Mouse (Mus musculus) hematopoietic stem cell, adult 5-6 weeks (primary cell): ENCODE results near the gene Spred1. TPM values are rescaled to one million over a fixed set of nuclear protein-coding genes. Genes with fewer than 3 reads are reported as not detected.

ENCODE experiments used
- ATAC-seq, 2 experiments: fragments of 125-278 bp in 1 of 2; replicated peaks in 1 of 2; 2 replicates each; pipeline ENCODE4 v1.8.0; 2016 to 2017; ENCODE audit warnings: inconsistent platforms in 2 of 2, mild to moderate bottlenecking in 2 of 2, moderate number of reproducible peaks in 2 of 2, low read depth in 1 of 2, moderate TSS enrichment in 1 of 2; ENCODE audit not compliant: low FRiP score in 2 of 2, poor library complexity in 2 of 2, severe bottlenecking in 2 of 2, insufficient read depth in 1 of 2, low TSS enrichment in 1 of 2
- total RNA-seq: library from RNA; stranded (forward); fragments of 172-1452, 232-1000 nt; gene quantifications from 2 replicates; pipeline ENCODE4 v1.2.3, GENCODE M21; 2017

Spred1 gene
- total RNA-seq = 57.6 and 58.6 TPM in 2 replicates

- no peak for ATAC-seq
Observed at GRCm38 (mm10) chr2:117121212-117121983, at the start of gene Spred1. Gene Spred1 (plus strand): TSS chr2:117121374.

- no peak for ATAC-seq
Observed at GRCm38 (mm10) chr2:117071596-117071995, 49.6 kb upstream of the Spred1 start.

- no peak for ATAC-seq
Observed at GRCm38 (mm10) chr2:117078711-117079110, 42.5 kb upstream of the Spred1 start.

DNA sequence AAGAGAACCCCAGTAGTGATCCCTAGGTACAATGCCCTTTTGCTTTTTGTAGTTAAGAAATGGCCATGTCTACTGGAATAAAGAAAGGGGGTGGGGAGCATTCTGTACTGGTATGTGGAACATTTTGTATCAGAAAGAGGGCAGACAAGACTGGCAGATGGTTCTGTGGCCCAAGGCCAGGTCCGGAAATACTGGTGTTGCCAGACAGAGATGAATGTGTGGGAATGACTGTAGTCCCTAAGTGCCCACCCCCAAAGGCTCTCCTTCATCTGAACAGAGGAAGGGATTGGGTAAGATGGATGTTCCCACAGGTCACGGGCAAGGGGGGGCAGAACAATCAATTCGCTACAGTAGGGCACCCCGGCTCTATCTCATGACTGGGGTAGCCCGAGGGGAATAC lies 41.6 kb upstream of the Spred1 start:
- ATAC-seq = no peak

- ATAC-seq = no peak
Observed at GRCm38 (mm10) chr2:117086002-117086765, 35.0 kb upstream of the Spred1 start.

GRCm38 (mm10) chr2:117086766-117087457 lies 34.3 kb upstream of the Spred1 start:
- ATAC-seq = no peak

DNA sequence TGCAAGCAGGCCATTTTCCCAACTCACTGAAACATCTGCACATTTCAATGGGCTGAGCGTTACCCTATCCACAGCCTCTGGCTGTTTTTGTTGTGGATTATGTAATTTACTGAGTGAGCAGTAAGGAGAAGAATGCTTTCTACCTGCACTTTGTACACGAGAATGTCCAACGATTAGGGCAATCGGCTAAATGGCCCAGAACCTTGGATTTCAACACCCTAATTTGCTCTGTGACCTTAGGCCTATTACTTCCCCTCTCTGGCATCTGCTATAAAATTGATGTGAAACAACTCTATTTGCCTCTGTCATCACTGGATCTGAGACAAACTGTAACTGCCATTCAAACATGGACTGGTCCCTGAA lies 33.7 kb upstream of the Spred1 start:
- ATAC-seq = no peak

DNA sequence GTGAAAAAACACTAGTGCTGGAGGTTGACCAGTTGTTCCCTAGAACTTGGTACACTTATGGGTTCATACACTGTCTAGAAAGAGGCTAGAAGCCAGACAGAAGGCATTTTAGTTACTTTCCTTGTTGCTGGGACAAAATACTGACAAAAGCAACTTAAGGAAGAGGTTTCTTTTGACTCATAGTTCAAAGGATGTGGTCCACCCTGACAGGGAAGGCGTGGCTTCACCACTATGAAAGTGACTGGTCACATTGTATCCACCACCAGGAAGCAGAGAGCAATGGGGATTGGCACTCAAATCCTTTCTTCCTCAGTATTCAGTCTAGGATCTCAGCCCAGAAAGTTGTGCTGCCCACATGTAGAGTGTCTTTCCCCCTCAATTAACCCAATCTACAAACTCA lies 31.7 kb upstream of the Spred1 start:
- ATAC-seq = 0 out of 4 replicates have a peak, but pooled peaks of 1 of the 2 experiments have one; percentile 33

- no peak for ATAC-seq
Observed at GRCm38 (mm10) chr2:117090061-117090460, 31.1 kb upstream of the Spred1 start.

DNA sequence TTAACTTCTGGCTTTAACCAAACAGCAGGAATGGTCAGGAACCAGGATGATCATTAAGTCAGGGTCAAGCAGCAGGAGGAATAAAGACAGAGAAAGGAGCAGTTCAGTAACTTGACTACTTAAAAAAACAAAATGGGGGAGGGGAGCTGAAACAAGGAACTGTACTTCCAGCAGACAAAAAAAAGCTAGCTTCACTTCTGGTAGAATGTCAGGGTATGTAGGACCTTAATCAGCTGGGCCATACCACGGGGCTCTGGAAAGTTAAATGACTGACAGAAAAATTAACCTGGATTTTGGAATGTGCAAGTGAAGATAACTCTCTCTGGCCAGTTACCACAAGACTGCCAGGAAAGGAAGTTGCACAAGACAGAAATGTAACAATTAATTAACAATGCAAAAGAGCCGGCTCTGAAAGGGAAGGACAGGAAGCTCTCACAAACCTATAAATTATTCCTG lies 28.2 kb upstream of the Spred1 start:
- peak; percentile 54 to 57; a peak in 2 of 4 replicates for ATAC-seq

DNA sequence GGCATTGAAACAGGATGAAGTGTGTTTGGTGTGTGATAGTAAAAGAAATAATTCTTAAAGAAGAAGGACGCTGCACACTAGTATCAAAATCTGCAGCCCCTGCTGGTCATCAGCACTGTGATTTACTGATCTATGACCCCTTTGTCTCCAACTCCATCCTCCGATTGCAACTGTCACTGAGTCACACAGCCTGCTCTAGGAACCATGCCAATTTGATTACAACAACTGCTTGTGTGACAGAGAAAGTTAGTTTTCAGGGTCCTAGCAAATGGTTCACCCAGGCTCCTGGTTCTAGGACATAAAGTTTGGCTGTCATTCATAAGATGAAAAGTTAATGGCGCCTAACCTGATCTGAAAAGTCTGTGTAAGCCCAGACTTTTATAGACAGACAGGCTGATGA lies 25.7 kb upstream of the Spred1 start:
- no peak for ATAC-seq

DNA sequence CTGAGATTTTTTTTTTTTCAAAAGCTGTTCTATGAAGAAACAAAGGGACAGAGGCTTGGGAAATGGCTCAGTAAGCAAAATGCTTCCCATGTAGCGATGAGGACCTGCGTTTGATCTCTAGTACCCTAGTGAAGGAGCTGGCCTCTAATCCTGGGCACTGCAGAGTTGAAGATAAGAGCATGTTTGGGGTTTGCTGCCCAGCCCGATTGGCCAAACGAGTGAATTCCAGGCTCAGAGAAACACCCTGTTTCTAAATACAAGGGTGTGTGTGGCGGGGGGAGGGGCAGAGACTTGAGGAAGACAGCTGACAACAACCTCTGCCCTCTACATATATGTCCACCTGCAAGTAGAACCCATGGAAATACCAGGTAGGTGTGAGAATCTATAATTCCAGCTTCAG lies 23.9 kb upstream of the Spred1 start:
- no peak for ATAC-seq

DNA sequence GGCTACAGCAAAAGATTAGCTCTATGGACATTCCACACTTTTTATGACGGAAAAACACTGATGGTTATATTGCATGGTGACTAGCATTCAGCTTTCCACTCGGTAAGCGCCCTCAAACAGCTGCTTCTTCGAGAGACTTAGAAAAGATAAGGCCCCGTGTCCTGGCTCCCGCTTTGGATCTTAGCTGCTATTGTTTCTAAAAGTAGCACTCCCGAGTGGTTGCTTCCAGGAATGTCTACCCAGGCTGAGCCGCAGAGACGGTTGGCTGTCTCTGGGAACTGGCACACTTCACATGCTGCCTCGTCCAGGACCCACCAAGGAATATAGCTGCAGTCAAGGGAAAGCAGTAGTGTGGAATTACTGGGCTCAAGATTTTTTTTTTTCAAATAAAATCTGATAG lies 21.9 kb upstream of the Spred1 start:
- no peak for ATAC-seq

DNA sequence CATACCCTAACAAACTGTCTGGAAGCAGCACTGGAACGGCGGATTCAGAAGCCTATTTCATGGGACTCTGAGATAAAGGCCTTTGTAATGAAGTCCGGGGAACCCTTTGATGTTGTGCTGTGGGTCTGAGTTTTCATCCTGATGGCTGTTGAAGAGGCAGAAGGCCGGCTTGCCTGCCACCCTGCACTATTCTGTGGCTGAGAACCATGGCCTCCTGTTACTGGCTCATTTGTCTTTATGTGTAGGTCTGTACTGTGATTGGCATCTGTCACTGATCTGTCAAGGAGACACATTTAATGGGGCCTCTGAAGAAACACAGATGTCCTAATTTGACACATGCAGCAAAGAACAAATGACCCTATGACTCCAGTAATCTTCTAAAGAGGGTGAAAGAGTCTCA lies 17.7 kb upstream of the Spred1 start:
- ATAC-seq = no peak

DNA sequence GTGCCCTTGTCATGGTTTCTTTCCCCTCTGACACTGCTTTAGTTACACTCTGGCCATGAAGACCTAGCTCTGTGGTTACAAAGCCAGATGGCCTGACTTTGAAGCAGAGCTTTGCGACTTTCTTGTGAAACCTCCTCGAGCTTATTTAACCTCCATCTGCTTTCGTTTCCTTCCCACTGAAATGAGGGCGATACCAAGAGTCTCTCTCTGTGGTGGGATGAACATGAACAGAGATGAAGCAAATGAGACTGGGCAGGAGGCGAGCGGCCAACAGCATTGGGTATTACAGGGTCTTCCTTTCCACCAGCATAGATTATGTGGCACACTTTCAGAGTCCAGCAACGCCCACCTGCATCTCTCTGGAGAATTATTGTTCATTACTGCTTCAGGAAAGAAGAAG lies 15.8 kb upstream of the Spred1 start:
- ATAC-seq = peak; percentile 87 to 90

DNA sequence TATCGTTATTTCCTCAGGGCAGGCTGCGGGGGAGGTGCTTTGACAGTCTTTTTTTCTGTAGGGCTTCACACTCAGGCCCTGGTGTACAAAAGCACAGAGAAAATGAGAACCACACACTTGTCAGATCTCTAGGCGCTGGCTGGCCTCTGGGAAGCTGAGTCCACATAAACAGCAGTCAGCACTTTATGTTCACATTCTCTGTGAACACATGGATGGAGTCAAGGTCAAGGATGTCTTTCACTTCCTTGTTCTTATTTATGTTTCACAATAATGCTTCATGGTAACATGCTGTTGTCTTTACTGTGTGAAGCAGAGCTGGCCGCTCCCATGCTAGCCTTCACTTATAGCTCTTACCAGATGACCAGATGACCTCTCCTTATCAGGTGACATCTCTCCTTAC lies 13.1 kb upstream of the Spred1 start:
- ATAC-seq = 0 out of 4 replicates have a peak, but pooled peaks of 1 of the 2 experiments have one; percentile 13

DNA sequence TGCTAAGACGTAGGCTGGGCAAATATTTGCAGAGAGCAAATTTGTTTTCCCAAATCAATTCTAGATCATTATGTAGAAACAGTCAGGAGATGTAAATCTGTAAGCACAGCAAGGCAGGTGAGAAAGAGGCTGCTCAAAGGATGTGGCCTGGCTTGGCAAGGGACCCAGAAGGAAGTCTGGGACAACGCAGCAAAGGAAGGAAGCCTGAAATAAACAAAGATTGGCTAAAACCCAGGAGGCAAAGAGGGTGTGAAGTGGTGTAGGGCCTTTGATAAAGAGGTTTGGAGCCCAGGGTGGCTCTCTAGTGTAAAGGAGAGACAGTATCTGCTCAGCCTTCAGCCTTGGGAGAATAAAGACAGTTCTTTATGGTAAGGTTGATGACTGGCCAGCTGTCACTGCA lies 11.9 kb upstream of the Spred1 start:
- peak; percentile 33 to 45; a peak in 2 of 4 replicates for ATAC-seq

DNA sequence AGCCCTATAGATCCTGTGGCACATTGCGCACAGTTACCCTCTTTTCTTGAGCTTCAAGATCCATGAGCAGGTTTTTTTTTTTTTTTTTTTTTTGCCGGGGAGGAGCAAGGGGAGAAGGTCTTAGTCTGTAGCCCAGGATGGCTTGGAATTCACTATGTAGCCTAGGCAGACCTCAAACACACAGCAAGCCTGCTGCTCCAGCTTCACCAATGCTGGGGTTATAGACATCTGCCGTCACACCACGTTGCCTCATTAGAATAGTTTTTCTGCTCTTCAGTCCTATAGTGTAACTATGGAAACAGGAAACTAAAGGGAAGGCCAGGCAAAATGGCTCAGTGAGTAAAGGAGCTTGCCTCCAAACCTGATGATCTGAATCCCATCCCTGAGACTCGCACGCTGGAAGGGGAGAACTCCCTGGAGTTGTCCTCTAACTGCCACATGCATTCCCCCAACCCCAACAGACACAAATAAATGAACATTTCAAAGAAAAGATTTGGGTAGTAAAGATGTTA lies 10.8 kb upstream of the Spred1 start:
- ATAC-seq = no peak
